Mouse (Mus musculus): ENCODE measurements around the gene F8. TPM values are rescaled to one million over a fixed set of nuclear protein-coding genes. Genes with fewer than 3 reads are reported as not detected.
"Not testable (repeated sequence)": the region's sequence is repeated elsewhere in the genome, so short reads cannot be mapped to it uniquely, and the experiment has no call there.

F8 gene
- 1 to 10 TPM; 1.8 TPM for total RNA-seq (2021)
- long read RNA-seq, experiment 1, partial matches to known transcripts = 0 of 1 reads
- long read RNA-seq, experiment 1, other reads (novel, unspliced or antisense) = 1 of 1 reads
- long read RNA-seq, experiment 2 = 0 reads

- intact Hi-C loops (cut with DNase I) = no loop called here
- peak; percentile 59 to 74 for DNase-seq
These were observed at the start of gene F8, which contains the start of gene Fundc2 for GRCm38 (mm10) chrX:75382195-75382771. TSS of gene F8 (minus strand) at chrX:75382615. TSS of gene Fundc2 (plus strand) at chrX:75382399.

GRCm38 (mm10) chrX:75415936-75416785, 33.7 kb upstream of the F8 start, which contains the start of the genes Cmc4, Mtcp1 and Brcc3:
TSS of gene Cmc4 (minus strand) at chrX:75416584.
TSS of gene Mtcp1 (minus strand) at chrX:75416588.
TSS of gene Brcc3 (plus strand) at chrX:75416628.
- intact Hi-C loops (cut with DNase I) = no loop called here
- peak; percentile 85 to 87 for DNase-seq

- intact Hi-C loops (cut with DNase I) = no loop called here
- no peak for DNase-seq
These were observed 27.3 kb upstream of the F8 start for GRCm38 (mm10) chrX:75409711-75410110.

GRCm38 (mm10) chrX:75403350-75403749, 20.9 kb upstream of the F8 start:
- no peak for DNase-seq
- intact Hi-C loops (cut with DNase I) = no loop called here

- intact Hi-C loops (cut with DNase I) = no loop called here
- DNase-seq = no peak
These were observed 20.3 kb upstream of the F8 start for GRCm38 (mm10) chrX:75402668-75403067.

GRCm38 (mm10) chrX:75399471-75399870, 17.1 kb upstream of the F8 start:
- no peak for DNase-seq
- intact Hi-C loops (cut with DNase I) = loop anchor here (10.0 kb wide), 1 partner anchor 115 kb away; the partner anchor contains the start of gene Vbp1

- intact Hi-C loops (cut with DNase I) = no loop called here
These were observed 716 bp downstream of the F8 start for GRCm38 (mm10) chrX:75381699-75382098.

GRCm38 (mm10) chrX:75381176-75381575, 1.2 kb downstream of the F8 start:
- DNase-seq = no peak
- intact Hi-C loops (cut with DNase I) = no loop called here

More at GRCm38 (mm10) chrX:75381699-75382098, 716 bp downstream of the F8 start:
- DNase-seq = no peak

- DNase-seq = no peak
- intact Hi-C loops (cut with DNase I) = no loop called here
These were observed 5.6 kb downstream of the F8 start for GRCm38 (mm10) chrX:75376815-75377214.

- intact Hi-C loops (cut with DNase I) = no loop called here
- DNase-seq = peak in 1 of 2 experiments; percentile 32
These were observed 9.6 kb downstream of the F8 start for GRCm38 (mm10) chrX:75372666-75373425.

- intact Hi-C loops (cut with DNase I) = no loop called here
- DNase-seq = peak in 1 of 2 experiments; percentile 5
These were observed 12.2 kb downstream of the F8 start for GRCm38 (mm10) chrX:75370197-75370596.

- DNase-seq = no peak
- intact Hi-C loops (cut with DNase I) = no loop called here
These were observed 58.9 kb downstream of the F8 start for GRCm38 (mm10) chrX:75323556-75323955.

GRCm38 (mm10) chrX:75271676-75272075, 110.7 kb downstream of the F8 start:
- DNase-seq = peak; percentile 1 to 2
- intact Hi-C loops (cut with DNase I) = no loop called here

GRCm38 (mm10) chrX:75233603-75234376, 148.6 kb downstream of the F8 start:
- intact Hi-C loops (cut with DNase I) = not testable (repeated sequence)

GRCm38 (mm10) chrX:75231456-75231855, 151.0 kb downstream of the F8 start:
- intact Hi-C loops (cut with DNase I) = no loop called here
- no peak for DNase-seq

More at GRCm38 (mm10) chrX:75233603-75234376, 148.6 kb downstream of the F8 start:
- DNase-seq = not testable (repeated sequence)

- intact Hi-C loops (cut with DNase I) = no loop called here
- DNase-seq = no peak
These were observed 218.7 kb downstream of the F8 start, which contains the start of gene Smim9 for GRCm38 (mm10) chrX:75163670-75164069. TSS of gene Smim9 (minus strand) at chrX:75163770.

GRCm38 (mm10) chrX:75155576-75156243, 226.7 kb downstream of the F8 start:
- DNase-seq = peak; percentile 43 to 60
- intact Hi-C loops (cut with DNase I) = no loop called here

GRCm38 (mm10) chrX:75152249-75152648, 230.2 kb downstream of the F8 start:
- intact Hi-C loops (cut with DNase I) = no loop called here
- DNase-seq = no peak

GRCm38 (mm10) chrX:75150304-75150703, 232.1 kb downstream of the F8 start:
- DNase-seq = no peak
- intact Hi-C loops (cut with DNase I) = no loop called here
